Mouse (Mus musculus) liver, embryonic 14.5 days (tissue): ENCODE data around the gene Mad2l2.

Source experiments
- CTCF ChIP-seq: IDR thresholded peaks from 2 replicates; pipeline ENCODE4 v1.5.1; 2016; ENCODE audit warnings: antibody characterized with exemption, low read depth, control low read depth
- EP300 ChIP-seq: IDR thresholded peaks from 2 replicates; pipeline ENCODE4 v1.6.1; 2016; ENCODE audit warnings: antibody characterized with exemption, low read depth

- TF ChIP-seq CTCF (no peak), EP300 (no peak)
These were observed 32.2 kb upstream of the Mad2l2 start for GRCm38 (mm10) chr4:148097936-148098335.
